Mouse (Mus musculus): ENCODE measurements around the gene Snx29. TPM values are rescaled to one million over a fixed set of nuclear protein-coding genes. Genes with fewer than 3 reads are reported as not detected.

Gene Snx29
- total and polyA plus RNA-seq, 3 experiments: 1.2 to 3.2 (median 3.1) TPM

DNA sequence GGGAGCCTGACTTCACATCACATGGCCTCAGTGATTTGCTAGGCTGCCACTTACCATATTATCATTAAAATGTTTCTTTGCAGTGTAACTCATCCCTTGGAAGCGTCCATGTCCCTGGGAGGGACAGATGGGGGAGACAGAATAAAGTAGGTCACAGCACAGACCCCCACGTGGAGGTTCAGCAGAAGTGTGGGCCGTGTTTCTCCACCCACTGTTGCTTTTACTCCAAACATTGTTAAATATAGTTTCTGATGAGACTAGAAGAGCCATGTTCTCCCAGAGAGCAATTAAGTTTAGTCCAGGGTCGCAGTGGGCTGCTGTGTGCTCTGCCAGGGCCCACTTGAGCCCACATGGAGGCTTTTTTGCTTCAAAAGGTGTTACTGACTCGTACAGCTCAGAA, 419.2 kb downstream of the Snx29 start:
- in situ Hi-C loops (cut with MboI; ENCODE audit: low pct_ligation_motif_present, low pct_unique_long_range_greater_than_20kb, low sequenced_read_pairs): no loop called here
- no peak overlapping the region for H3K27ac ChIP-seq (ENCODE audit: insufficient read depth, low read depth)
- no peaks in the 10 kb centered on the region for H3K79me2 ChIP-seq (replicated peaks; ENCODE audit: control insufficient read depth, extremely low read depth, insufficient read depth, poor library complexity, severe bottlenecking)
- no peaks in the 10 kb centered on the region for H3K36me3 ChIP-seq (replicated peaks in 1 of 2; ENCODE audit: control insufficient read depth in 1 of 2, insufficient read depth in 1 of 2, low read length in 1 of 2)
- no peaks in the 10 kb centered on the region for H3K27me3 ChIP-seq (replicated peaks)
- no peak overlapping the region for H3K4me2 ChIP-seq (ENCODE audit: insufficient read depth, low read depth, poor library complexity, severe bottlenecking)
- peaks cover 0 to 7% of the 10 kb centered on the region in 2 experiments; a peak in 2 of 4 replicates for H3K4me1 ChIP-seq (ENCODE audit: control insufficient read depth in 1 of 2, insufficient read depth in 2 of 2)
- dilution Hi-C loops (cut with MboI; ENCODE audit: extremely low pct_ligation_motif_present, extremely low pct_unique_long_range_greater_than_20kb, low sequenced_read_pairs): no loop called here
- no peak for DNase-seq (ENCODE audit: extremely low read depth)
- H3K4me3 ChIP-seq (replicated peaks in 1 of 3; ENCODE audit: low read depth in 2 of 3, low read length in 2 of 3, poor library complexity in 1 of 3): no peak overlapping the region
- no peaks in the 10 kb centered on the region for H3K9me3 ChIP-seq (replicated peaks; ENCODE audit: low read length)
- no peak for TF ChIP-seq UBTF (IDR thresholded peaks at IDR 0.05; ENCODE audit: low read depth, low read length)
- H3K9ac ChIP-seq (ENCODE audit: insufficient read depth, low read depth): no peak overlapping the region

DNA sequence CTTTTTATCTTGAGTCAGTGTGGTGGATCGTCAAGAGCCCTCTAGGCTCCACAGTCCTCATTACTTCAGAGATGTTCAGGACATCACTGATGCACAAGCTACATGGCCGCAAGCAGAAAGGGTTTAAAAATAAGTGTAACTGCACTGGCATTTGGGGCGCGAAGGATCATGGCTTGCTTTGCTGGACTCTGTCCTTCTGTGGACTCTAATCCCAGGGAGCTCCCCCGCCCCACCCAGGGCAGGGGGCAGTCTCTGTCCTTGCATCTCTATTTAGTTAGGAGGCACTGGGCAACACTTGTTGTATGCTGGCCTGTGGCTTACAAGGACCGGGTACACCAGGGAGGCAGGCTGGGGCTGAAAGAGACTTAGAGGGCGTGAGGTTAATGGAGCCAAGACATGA, 419.6 kb downstream of the Snx29 start:
- Histone ChIP-seq H3K9ac (ENCODE audit: insufficient read depth, low read depth) (no peak overlapping the region), H3K4me3 (replicated peaks in 1 of 3; ENCODE audit: low read depth in 2 of 3, low read length in 2 of 3, poor library complexity in 1 of 3) (no peak overlapping the region), H3K36me3 (replicated peaks in 1 of 2; ENCODE audit: control insufficient read depth in 1 of 2, insufficient read depth in 1 of 2, low read length in 1 of 2) (no peaks in the 10 kb centered on the region), H3K4me1 (ENCODE audit: control insufficient read depth in 1 of 2, insufficient read depth in 2 of 2) (peaks cover 0 to 7% of the 10 kb centered on the region in 2 experiments; a peak in 2 of 4 replicates), H3K9me3 (replicated peaks; ENCODE audit: low read length) (no peaks in the 10 kb centered on the region), H3K27ac (ENCODE audit: insufficient read depth, low read depth) (no peak overlapping the region), H3K79me2 (replicated peaks; ENCODE audit: control insufficient read depth, extremely low read depth, insufficient read depth, poor library complexity, severe bottlenecking) (no peaks in the 10 kb centered on the region), H3K27me3 (replicated peaks) (no peaks in the 10 kb centered on the region), H3K4me2 (ENCODE audit: insufficient read depth, low read depth, poor library complexity, severe bottlenecking) (no peak overlapping the region)
- TF ChIP-seq GABPA (IDR thresholded peaks at IDR 0.05; ENCODE audit: insufficient replicate concordance, low read depth, low read length): no peak
- no peak for TF ChIP-seq SIN3A (IDR thresholded peaks at IDR 0.05; ENCODE audit: low read length)
- no peak for TF ChIP-seq CTCF (conservative IDR thresholded peaks at IDR 0.05 in 1 of 2, IDR thresholded peaks at IDR 0.05 in 1 of 2; ENCODE audit: low read depth in 2 of 2, low read length in 2 of 2)
- no peak for TF ChIP-seq USF2 (conservative IDR thresholded peaks at IDR 0.05; ENCODE audit: low read depth, low read length)
- TF ChIP-seq CHD1 (IDR thresholded peaks at IDR 0.05; ENCODE audit: low read depth, low read length): no peak
- no peak for TF ChIP-seq ZC3H11A (IDR thresholded peaks at IDR 0.05; ENCODE audit: low read depth, low read length)
- no peak for TF ChIP-seq KAT2A (IDR thresholded peaks at IDR 0.05; ENCODE audit: insufficient replicate concordance, low read length)
- TF ChIP-seq MAX (IDR thresholded peaks at IDR 0.05; ENCODE audit: low read length): no peak
- no peak for TF ChIP-seq ETS1 (conservative IDR thresholded peaks at IDR 0.05; ENCODE audit: low read depth, low read length)
- no peak for TF ChIP-seq TBP (conservative IDR thresholded peaks at IDR 0.05; ENCODE audit: low read depth, low read length)
- no peak for TF ChIP-seq TCF12 (IDR thresholded peaks at IDR 0.05; ENCODE audit: low read depth, low read length)
- TF ChIP-seq PAX5 (IDR thresholded peaks at IDR 0.05; ENCODE audit: low read length): no peak
- dilution Hi-C loops (cut with MboI; ENCODE audit: extremely low pct_ligation_motif_present, extremely low pct_unique_long_range_greater_than_20kb, low sequenced_read_pairs) (no loop called here), in situ Hi-C loops (cut with MboI; ENCODE audit: low pct_ligation_motif_present, low pct_unique_long_range_greater_than_20kb, low sequenced_read_pairs) (no loop called here)
- no peak for DNase-seq (ENCODE audit: extremely low read depth)

DNA sequence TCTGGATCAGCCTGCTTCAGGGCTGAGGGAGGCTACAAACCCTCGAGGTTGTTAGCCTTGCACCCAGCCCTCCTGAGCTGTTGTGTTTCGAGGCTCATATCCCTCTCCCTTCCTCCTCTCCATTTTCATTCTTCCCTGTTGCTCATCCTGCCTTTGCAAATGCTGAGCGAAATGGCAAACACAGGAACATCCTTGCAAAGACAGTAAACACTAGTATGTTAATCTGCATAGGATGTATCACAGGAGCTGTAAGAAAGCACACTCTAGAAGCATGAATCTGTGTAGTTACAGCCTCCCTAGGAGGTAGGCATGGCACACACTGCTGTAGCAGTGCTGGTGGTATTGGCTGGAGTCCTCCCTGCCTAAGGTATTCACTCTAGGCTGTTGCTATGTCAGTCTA, 420.3 kb downstream of the Snx29 start:
- H3K27ac ChIP-seq (ENCODE audit: insufficient read depth, low read depth): no peak overlapping the region
- peaks cover 0 to 7% of the 10 kb centered on the region in 2 experiments; a peak in 2 of 4 replicates for H3K4me1 ChIP-seq (ENCODE audit: control insufficient read depth in 1 of 2, insufficient read depth in 2 of 2)
- H3K9me3 ChIP-seq (replicated peaks; ENCODE audit: low read length): no peaks in the 10 kb centered on the region
- H3K4me2 ChIP-seq (ENCODE audit: insufficient read depth, low read depth, poor library complexity, severe bottlenecking): no peak overlapping the region
- no peaks in the 10 kb centered on the region for H3K79me2 ChIP-seq (replicated peaks; ENCODE audit: control insufficient read depth, extremely low read depth, insufficient read depth, poor library complexity, severe bottlenecking)
- no peak for DNase-seq (ENCODE audit: extremely low read depth)
- H3K36me3 ChIP-seq (replicated peaks in 1 of 2; ENCODE audit: control insufficient read depth in 1 of 2, insufficient read depth in 1 of 2, low read length in 1 of 2): no peaks in the 10 kb centered on the region
- in situ Hi-C loops (cut with MboI; ENCODE audit: low pct_ligation_motif_present, low pct_unique_long_range_greater_than_20kb, low sequenced_read_pairs) (no loop called here), dilution Hi-C loops (cut with MboI; ENCODE audit: extremely low pct_ligation_motif_present, extremely low pct_unique_long_range_greater_than_20kb, low sequenced_read_pairs) (no loop called here)
- no peak overlapping the region for H3K9ac ChIP-seq (ENCODE audit: insufficient read depth, low read depth)
- H3K27me3 ChIP-seq (replicated peaks): no peaks in the 10 kb centered on the region
- TF ChIP-seq HCFC1 (IDR thresholded peaks at IDR 0.05; ENCODE audit: low read depth, low read length): no peak
- no peak for TF ChIP-seq MAFK (IDR thresholded peaks at IDR 0.05; ENCODE audit: insufficient replicate concordance, low read length)
- no peak for TF ChIP-seq BHLHE40 (IDR thresholded peaks at IDR 0.05; ENCODE audit: low read depth, low read length)
- no peak for TF ChIP-seq RCOR1 (conservative IDR thresholded peaks at IDR 0.05; ENCODE audit: low read depth, low read length)
- TF ChIP-seq RAD21 (IDR thresholded peaks at IDR 0.05; ENCODE audit: low read depth, low read length): no peak
- no peak for TF ChIP-seq JUND (conservative IDR thresholded peaks at IDR 0.05; ENCODE audit: low read depth, low read length)
- TF ChIP-seq E2F4 (IDR thresholded peaks at IDR 0.05; ENCODE audit: insufficient replicate concordance, low read depth, low read length): no peak
- no peak for TF ChIP-seq ZMIZ1 (IDR thresholded peaks at IDR 0.05; ENCODE audit: low read depth, low read length)
- no peak for TF ChIP-seq ZKSCAN1 (IDR thresholded peaks at IDR 0.05; ENCODE audit: borderline replicate concordance, low read depth, low read length)
- no peak for TF ChIP-seq NRF1 (IDR thresholded peaks at IDR 0.05; ENCODE audit: low read depth, low read length)
- TF ChIP-seq KAT2A (IDR thresholded peaks at IDR 0.05; ENCODE audit: insufficient replicate concordance, low read length): no peak
- no peak for TF ChIP-seq TCF12 (IDR thresholded peaks at IDR 0.05; ENCODE audit: low read depth, low read length)
- no peak for TF ChIP-seq POLR2AphosphoS2 (IDR thresholded peaks at IDR 0.05; ENCODE audit: low read depth, low read length)
- TF ChIP-seq ETS1 (conservative IDR thresholded peaks at IDR 0.05; ENCODE audit: low read depth, low read length): no peak
- TF ChIP-seq NELFE (IDR thresholded peaks at IDR 0.05; ENCODE audit: low read depth, low read length): no peak
- no peak for TF ChIP-seq IRF4 (IDR thresholded peaks at IDR 0.05; ENCODE audit: low read depth, low read length)
- no peak for TF ChIP-seq JUN (IDR thresholded peaks at IDR 0.05; ENCODE audit: insufficient read depth, low read depth, low read length)
- no peak overlapping the region for H3K4me3 ChIP-seq (replicated peaks in 1 of 3; ENCODE audit: low read depth in 2 of 3, low read length in 2 of 3, poor library complexity in 1 of 3)

Measured in CH12.LX (cell line).